Mouse (Mus musculus) hematopoietic multipotent progenitor cell, adult 10-12 weeks (in vitro differentiated cells): ENCODE data around the gene Dock8. TPM values are rescaled to one million over a fixed set of nuclear protein-coding genes. Genes with fewer than 3 reads are reported as not detected.

Experiments used
- polyA plus RNA-seq: library from polyadenylated mRNA; stranded (reverse); fragments of >175 nt; gene quantifications from 2 replicates; pipeline ENCODE4 v1.2.3, GENCODE M21; 2012; ENCODE audit warnings: low replicate concordance

Dock8 gene
- polyA plus RNA-seq: 21.4 and 49.7 TPM in 2 replicates

DNA sequence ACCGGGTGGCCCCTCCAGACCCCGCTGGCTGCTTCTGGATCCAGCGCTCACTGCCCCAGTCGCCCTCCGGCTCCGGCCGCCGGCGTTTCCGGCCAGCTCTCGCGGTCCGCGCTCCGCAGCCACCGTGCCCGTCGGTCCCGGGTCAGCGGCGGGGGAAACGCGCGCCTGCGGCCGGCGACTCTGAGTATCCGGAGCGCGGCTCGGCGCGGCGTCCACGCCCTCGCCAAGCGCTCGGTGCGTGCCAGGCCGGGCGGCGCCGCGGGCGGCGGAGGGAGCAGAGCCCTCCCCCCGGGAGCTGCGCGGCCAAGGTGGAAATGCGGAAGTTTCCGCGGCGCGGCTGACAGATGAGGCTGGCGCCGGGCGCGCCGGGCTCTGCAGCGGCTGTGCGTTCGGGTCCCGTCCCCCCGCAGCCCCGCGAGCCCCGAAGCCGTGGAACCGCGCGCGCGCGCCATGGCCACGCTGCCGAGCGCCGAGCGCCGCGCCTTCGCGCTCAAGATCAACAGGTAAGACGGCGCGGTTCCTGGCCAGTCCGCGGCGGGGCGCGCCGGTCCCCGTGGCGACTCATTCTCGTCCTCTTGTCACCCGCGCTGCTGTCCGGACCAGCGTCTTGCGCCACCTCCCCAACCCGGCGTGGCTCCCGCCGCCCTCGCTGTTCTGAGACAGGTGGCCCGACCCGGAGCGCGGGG is at the start of gene Dock8:
Gene Dock8 (plus strand): TSS at position 334 of the 686 bp plus-strand sequence.

DNA sequence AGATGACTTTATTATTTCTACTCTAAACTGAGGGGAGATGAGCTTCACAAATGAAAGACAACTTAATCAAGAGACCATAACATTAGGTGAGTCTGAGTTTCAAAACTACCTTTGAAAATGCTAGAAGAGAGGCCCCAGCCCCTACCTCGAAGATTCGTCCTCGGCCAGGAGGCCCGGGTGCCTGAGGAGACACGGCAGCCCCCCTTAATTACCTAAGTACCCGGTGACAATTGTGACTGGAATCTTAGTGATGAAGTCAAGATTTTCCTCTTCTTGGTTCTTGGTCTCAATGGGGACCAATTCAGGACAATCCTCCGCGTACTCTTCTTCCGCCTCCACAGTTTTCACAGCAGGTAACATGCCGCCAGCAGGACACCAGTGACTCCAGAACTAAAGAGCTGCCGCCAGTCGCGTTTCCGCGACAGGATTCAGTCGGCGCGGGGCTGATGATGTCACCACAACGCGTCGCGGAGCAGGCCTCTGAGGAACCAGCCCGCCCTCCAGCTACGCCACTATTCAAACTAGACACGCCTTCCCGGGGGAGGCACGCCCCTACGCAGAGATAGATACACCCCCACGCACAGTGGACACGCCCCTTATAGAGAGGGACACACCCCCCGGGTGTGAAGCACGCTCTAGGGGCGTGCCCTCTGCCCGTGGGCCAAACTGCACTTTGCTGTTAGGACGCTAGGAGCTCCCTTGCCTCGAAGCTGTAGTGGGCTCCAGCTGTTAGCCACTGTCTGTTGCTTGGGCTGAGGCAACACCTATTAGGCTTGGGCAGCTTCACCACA is 38.0 kb upstream of the Dock8 start, which contains the start of gene Cbwd1:
Gene Cbwd1 (minus strand): TSS at position 439 of the 791 bp plus-strand sequence.

DNA sequence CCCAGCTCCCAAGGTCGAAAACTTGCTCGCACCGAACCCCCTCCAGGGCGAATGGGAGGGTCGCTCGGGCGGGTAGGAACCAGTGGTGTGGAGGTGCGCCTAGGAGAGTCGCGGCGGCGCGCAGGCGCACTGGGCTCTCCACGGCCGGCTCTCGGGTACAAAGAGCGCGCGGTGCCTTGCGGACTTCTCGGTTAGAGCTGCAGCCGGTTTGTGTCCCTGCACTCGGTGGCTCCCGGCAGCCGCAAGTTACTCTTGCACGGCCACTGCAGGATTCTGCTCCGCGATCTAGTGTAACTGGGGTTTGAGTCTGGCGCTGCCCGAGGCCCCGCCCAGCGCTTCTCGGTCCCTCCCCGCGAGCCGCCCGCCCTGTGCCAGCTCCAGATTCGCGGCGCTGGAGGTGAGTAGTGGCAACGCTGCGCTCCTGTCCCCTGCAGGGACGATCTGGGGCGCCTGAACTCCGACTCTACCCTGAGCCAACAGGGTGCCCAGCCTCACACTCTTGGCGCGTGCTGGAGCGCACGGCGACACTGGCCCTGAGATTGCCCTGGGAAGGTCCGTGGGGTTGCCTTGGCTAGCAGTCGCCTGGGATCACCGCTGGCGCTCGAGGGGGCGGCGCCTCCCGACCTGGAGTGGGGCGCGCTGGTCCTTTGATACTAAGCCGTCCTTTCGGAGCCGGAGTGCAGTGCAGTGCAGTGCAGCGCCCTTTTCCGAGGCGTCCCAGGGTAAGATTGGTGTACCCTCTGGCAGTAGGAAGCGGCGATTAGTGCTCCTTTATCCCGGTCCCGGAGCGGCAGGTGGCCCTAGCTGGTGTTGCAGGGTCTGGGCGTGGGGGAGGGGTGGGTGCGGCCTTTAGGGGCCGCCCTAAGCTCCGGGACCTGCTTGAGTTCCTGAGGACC is 237.5 kb downstream of the Dock8 start, which contains the start of gene Kank1:
Gene Kank1 (plus strand): TSS at position 380 of the 896 bp plus-strand sequence.

Other genes with a start within 250 kb of the Dock8 start
- 0.08 TPM in 1 of 2 replicates, not detected in the other for gene Pgm5, start 137.7 kb upstream of the Dock8 start, polyA plus RNA-seq
- not detected in 2 replicates for gene Gm10053, start 123.8 kb upstream of the Dock8 start, polyA plus RNA-seq
- not detected in 2 replicates for gene Foxd4, start 98.3 kb upstream of the Dock8 start, polyA plus RNA-seq
- 0.28 and 1.6 TPM in 2 replicates for gene Cbwd1, start 37.9 kb upstream of the Dock8 start, polyA plus RNA-seq
- 0.27 and 0.57 TPM in 2 replicates for gene Kank1, start 237.4 kb downstream of the Dock8 start, polyA plus RNA-seq